Mouse (Mus musculus): ENCODE data around the gene Fmn2.
A peak's percentile ranks its signal among the peaks of the same experiment; 100 is the strongest.

Gene Fmn2

DNA sequence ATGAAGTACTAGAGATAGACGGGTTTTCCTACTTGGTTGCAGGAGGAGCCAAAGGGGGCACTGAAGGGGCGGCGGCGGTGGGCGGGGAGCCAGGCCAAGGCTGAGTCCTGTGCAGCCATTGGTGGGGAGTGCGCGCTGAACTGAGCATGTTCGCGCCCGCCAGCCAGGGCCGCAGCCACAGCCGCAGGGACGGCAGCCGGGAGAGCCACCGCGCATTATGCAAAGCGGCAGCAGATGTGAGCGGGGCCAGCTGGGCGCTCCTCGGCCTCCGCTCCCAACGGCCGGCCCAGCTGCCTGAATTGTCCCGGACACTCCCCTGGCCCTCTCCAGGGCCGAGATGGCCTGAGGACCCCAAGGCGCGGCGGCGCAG, at the start of gene Fmn2:
Fmn2 (plus strand) TSS at position 165 of the 370 bp plus-strand sequence.
- peak in 1 of 2 experiments; percentile 20 for DNase-seq (ENCODE audit: low spot score in 2 of 2)

DNA sequence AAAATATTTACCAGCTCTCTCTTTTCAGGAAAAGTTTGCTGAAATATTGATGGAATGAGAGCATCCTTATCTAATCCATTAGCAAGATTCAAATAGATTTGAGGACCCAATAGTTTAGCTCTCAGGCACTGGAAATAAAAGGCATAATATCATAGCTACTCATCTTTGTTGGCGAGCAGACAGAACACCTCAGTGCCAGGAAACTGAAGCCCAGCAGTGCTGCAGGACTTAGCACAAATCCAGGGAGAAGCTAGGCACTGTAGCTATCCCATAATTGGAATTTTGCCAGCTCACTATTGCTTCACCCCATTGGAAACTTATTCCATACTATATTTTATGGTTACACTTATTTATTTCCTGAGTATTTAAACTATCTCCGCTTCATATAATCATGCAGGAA, 46.5 kb upstream of the Fmn2 start:
- DNase-seq (ENCODE audit: low spot score in 2 of 2) = no peak

DNA sequence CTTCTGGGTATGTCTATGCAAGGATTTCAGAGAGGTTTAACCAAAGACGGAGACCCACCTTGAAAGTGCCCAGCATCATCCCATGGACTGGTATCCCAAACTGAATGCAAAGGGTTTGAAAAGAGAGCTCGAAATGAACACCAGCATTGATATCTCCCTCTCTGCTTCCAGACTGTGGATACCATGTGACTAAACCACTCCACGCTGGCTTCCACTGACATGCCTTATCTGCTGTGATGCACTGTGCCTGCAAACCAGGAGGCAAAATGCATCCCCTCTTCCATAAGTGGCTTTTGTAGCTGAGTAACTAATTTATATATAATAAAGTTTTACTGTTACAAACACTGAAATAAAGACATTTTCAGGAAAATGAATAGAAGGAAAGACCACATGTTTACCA, 36.2 kb upstream of the Fmn2 start:
- no peak for DNase-seq (ENCODE audit: low spot score in 2 of 2)

DNA sequence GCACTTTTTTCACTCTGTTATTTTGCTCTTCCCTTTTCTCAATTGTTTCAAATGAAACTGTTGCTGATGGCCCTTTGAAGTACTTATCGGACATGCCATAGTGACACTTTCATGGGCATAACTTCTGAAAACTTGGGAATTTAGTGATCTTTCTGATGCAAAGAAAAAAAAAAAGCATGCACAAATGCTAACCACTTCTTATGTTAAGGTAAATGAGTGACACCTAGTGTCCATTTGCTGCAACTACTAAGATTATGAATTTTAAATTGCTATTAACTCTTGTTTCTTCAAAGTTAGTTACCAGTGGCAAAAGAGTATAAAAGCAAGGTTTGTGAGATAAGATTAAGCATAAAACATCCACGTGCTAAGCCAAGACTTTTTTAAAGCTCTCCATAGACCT, 35.4 kb upstream of the Fmn2 start:
- DNase-seq (ENCODE audit: low spot score in 2 of 2) = no peak

DNA sequence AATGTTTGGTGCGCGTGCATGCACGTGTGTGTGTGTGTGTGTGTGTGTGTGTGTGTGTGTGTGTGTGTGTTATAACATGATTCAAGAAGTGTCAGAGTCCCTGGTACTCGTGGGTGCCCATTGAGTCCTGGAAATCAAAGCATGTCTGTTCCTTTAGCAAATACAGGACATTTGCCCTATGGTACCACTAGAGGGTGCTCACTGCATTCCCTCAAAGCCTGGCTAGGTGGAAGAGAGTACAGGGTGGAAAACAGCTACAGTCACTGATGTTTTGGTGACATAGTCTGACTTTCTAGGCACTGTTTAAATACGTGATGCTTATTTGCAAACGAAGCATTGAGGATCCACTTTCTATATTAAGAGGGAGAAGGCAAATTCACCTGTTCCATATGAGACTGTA, 31.9 kb upstream of the Fmn2 start:
- DNase-seq (ENCODE audit: low spot score in 2 of 2) = peak in 1 of 2 experiments; percentile 2

DNA sequence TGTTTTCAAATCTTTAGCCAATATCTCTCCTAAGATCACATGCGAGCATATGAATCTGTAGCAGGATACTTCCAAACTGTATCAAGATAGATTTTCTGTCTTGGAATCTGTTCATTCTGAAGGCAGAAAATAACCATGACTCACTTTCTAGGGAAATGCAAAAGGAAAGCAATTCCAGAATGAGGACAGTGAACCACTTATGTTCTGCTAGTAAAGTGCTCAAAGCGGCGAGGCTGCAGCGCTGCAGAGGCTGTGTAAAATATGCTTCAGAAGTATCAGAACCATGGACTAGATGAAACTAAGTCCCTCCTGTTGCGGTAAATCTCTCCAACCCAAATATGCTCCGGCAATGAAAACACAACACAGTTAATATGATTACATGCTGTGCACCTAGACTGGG, 19.1 kb upstream of the Fmn2 start:
- DNase-seq (ENCODE audit: low spot score in 2 of 2) = no peak

DNA sequence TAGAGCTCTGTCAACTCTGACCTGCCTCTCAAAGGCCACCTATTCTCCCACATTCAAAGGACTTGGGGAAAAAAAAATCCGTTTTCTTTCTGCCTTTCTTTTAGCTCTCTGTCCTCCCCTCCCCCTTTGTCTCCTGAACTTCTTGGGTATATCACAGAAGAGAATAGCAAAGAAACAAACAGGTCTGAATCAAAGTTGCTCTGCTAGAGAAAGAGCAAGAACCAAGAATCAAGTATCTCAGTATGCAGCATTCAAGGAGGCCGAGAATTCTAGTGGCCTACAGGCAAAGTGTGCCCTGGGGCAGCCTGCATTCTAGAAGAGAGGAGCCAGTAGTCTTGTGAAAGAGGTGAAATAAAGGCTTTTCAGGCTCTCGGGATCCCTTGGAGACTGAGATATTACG, 1.6 kb upstream of the Fmn2 start:
- no peak for DNase-seq (ENCODE audit: low spot score in 2 of 2)

DNA sequence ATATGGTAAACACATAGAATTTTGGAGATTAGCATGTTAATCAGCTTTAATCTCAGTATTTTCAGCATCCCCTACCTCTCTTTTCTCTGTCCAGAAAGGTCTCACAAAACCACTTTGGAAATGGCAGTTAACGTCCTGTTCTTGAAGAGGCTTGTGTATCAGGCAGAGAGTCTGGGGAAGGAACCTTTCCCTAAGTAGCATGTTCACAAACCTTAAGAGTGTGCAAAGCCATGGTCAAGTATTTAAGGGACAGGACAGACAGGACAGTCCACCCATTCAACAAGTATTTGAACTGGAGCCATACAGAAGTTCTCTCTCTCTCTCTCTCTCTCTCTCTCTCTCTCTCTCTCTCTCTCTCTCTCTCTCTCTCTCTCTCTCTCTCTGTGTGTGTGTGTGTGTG, 614 bp upstream of the Fmn2 start:
- DNase-seq (ENCODE audit: low spot score in 2 of 2) = no peak

DNA sequence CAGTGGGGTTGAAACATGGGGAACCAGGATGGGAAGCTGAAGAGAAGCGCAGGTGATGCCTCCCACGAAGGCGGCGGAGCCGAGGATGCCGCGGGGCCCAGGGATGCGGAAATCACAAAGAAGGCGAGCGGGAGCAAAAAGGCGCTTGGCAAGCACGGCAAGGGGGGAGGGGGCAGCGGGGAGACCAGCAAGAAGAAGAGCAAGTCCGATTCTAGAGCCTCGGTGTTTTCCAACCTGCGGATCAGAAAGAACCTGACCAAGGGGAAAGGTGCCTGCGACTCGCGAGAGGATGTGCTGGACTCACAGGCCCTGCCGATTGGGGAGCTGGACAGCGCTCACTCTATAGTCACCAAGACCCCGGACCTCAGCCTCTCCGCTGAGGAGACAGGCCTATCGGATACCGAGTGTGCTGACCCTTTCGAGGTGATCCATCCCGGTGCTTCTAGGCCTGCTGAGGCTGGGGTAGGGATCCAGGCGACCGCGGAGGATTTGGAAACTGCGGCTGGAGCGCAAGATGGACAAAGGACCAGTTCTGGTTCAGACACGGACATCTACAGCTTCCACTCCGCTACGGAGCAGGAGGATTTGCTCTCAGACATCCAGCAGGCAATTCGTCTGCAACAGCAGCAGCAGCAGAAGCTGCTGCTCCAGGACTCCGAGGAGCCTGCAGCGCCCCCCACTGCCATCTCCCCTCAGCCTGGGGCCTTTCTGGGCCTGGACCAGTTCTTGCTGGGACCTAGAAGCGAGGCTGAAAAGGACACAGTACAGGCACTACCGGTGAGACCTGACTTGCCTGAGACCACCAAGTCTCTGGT, 613 bp downstream of the Fmn2 start:
- no peak for DNase-seq (ENCODE audit: low spot score in 2 of 2)

DNA sequence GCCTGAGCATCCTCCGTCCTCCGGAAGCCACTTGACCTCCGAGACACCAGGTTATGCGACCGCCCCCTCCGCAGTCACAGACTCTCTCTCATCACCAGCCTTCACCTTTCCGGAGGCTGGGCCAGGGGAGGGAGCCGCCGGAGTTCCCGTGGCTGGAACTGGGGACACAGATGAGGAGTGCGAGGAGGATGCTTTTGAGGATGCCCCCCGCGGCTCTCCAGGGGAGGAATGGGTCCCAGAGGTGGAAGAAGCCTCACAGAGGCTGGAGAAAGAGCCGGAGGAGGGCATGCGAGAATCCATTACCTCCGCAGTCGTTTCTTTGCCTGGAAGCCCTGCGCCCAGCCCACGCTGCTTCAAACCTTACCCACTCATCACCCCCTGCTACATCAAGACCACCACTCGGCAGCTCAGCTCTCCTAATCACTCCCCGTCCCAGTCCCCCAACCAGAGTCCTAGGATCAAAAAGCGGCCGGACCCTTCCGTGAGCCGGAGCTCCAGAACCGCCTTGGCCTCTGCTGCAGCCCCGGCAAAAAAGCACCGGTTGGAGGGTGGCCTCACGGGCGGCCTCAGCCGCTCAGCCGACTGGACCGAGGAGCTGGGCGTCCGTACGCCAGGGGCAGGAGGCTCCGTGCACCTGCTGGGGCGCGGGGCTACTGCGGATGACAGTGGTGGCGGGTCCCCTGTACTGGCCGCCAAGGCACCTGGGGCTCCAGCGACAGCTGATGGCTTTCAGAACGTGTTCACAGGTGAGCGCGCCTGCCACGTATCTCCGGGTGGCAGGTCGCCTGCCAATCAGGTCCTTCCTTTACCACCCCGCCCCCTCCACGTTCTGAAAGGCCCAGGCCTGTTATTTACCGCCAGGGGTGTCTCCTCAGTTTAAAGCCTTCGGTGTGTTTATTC, 1.5 kb downstream of the Fmn2 start:
- DNase-seq (ENCODE audit: low spot score in 2 of 2) = no peak

DNA sequence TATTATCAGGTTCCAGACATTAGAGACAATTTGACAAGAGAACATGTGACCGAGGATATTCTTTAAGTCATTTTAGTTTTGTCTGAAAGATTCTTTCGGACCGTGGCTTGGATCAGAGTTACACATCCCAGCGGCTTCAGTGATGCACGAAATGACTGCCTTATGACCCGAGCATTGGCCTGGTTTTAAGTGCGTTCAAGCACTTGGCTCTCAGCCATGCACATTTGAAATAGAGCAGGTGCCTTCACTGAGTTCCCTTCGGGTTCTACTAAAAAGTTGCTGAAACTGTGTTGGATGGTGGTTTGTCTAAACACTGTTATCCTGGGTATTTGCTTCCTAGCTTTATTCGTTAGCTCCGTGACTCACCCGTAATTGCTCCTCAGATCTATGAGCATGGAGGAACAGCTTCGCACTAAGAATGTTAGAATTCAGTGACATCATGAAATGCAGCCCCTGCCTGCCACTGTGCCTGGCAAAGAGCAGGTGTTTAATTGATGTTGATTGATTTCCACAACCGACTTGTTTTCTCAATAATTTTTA, 7.0 kb downstream of the Fmn2 start:
- no peak for DNase-seq (ENCODE audit: low spot score in 2 of 2)

DNA sequence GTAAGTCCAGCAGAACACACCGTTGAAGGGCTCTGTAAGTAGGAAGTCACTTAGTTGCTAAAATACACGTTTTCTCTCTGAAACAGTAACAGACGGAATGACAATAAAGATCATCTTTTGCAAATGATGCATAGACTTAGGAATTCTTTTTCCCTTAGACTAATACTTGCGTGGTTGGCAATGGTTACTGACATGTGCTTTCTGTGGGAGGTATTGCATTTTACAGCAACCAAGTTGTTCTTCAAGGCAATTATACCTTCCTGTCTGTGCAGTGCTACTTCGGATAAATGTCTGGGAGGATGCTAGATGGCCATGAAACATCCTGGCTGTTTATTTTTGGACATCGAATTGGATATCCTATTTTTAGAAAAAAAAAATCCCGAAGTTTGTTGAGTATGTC, 11.8 kb downstream of the Fmn2 start:
- DNase-seq (ENCODE audit: low spot score in 2 of 2) = no peak

DNA sequence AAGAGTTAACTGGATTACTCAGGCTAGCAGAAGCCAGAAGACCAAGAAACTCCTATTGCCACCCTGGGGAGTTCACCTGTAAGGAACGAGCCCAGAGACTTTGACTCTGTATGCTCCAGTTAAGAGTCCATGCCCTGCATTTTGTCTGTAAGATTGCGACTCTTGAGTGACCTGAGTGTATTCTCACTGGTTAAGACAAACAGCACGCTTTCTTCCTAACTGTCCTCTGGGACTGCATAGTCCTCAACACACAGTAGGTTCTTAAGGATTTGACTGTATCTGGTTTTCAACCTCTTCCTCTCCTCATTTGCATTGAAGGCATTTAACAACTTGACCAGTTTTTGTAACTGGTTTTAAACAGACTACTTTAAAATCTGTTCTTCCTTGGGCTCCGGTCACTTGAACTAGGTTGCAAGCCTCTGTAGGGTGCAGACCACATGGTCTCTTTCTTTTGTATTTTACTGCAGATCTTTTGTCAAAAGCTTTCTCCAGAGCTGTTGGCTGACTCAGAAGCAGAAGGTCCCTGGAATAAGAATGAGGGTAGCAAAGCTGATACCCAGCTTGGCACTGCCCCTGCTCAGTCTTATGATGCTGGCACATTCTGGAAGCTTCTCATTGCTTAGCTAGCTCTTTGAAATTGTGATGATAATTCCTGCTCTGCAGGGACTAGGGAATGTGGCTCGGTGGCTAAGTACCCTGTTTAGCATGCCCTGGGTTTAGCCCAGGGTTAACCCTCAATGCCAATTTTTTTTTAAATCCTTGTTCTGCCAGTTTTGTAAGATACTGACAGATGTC, 20.5 kb downstream of the Fmn2 start:
- DNase-seq (ENCODE audit: low spot score in 2 of 2) = no peak

DNA sequence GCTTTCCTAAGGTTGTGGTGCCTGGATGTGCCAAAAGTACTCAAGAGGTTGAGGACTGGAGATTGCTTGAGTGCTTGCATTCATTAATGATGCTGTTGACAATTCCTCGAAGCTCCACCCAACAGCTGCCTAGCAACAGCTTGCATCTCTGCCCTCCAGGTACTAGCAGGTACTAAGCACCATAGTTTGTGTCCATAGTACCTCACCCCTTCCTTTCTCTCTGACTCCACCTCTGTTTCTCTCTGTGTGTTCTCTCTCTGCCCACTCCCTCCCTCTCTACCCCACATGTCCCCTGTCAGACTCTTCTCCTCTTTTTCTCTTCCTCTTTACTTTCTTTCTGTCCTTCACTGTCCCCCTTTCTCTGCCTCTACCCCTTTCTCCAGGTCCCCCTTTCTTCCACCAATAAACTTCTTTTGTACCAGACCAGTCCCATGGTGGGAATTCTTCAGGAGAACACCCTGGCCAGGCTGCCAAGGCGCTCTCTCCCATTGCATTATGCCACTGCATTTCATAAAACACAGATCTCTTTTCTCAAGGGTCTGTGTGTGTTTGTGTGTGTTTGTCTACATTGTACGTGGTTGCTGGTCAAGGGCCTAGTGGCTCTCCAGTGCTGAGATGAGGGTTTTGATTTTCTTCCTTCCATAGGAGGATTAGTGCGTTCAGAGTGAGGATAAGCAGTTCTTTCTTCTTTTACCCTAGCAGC, 21.3 kb downstream of the Fmn2 start:
- DNase-seq (ENCODE audit: low spot score in 2 of 2) = no peak

DNA sequence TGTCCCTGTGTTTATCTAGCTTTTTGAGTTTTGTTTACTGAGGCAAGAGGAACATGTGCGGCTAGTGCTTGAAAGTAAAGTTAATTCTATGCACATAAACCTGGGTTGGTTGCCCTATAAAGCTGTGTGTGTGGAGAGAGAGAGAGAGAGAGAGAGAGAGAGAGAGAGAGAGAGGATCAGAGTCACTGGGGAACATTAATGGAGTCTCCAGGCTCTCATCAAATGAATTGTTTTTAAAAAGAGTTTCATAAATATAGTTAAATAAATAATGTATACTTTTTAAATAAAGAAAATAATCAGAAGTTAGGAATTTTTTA, 21.8 kb downstream of the Fmn2 start:
- no peak for DNase-seq (ENCODE audit: low spot score in 2 of 2)

DNA sequence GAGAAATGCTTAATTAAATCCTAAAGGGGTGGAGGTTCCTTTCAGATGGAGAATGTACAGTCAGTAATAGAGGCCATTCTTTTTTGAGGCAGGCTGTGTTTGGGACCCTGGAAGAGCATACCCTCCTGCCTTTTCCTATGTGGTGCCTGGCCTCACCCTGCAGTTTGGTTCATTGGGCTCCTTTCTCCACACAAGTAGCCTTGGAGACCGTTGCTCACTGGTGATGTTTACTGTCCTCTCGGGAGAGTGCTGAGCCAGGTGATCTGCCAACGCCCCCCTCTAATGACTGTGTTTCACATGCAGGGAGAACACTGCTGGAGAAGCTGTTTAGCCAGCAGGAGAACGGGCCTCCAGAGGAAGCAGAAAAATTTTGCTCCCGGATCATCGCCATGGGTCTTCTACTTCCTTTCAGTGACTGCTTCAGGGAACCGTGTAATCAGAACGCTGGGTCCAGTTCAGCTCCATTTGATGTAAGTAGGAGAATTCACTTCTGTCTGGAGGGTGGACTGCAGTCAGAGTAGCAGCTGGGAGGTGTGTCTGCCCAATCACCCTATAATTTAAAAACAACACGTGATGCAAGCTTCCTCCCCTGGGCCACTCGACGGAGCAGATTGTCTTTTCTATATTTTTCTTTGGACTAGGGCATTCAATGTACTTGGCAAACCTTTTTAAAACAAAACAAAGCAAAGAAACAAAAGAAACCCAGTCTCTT, 35.3 kb downstream of the Fmn2 start:
- DNase-seq (ENCODE audit: low spot score in 2 of 2) = no peak

DNA sequence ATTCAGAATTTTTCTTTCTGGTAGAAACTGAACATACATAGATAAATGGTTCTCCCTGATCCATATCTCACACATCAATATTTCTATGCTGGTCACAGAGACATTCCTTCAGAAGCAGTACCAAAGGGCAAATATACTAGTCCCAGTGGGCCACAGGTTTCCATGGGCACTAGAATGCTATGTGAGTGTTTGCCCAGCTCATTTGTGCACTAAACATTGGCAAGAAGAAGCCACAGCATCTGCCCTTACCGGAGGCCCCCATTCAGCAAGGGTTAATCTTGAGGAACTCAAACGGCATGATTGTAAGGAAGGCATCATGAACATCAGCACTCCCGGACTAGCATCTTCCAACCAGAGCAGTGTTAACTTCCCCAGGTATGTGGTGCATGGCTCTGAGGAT, 35.9 kb downstream of the Fmn2 start:
- DNase-seq (ENCODE audit: low spot score in 2 of 2) = no peak

DNA sequence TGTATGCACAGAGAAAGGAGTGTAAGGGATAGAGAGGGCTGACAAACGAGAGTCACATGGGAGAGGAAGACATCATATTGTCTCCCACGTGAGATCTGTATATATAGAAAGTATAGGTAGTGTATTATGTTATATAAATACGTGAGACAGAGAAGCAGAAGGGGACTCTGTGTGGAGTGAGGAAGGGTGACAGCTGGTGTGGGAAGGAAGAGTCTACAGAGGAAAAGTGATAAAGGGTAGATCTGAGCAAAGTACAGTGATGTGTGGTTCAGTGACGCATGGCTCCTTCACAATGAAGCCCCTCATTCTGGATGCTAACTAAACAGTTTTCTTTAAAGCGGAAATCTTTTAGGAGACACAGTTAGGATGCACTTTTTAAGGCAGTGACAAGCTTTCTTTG, 46.7 kb downstream of the Fmn2 start:
- no peak for DNase-seq (ENCODE audit: low spot score in 2 of 2)

DNA sequence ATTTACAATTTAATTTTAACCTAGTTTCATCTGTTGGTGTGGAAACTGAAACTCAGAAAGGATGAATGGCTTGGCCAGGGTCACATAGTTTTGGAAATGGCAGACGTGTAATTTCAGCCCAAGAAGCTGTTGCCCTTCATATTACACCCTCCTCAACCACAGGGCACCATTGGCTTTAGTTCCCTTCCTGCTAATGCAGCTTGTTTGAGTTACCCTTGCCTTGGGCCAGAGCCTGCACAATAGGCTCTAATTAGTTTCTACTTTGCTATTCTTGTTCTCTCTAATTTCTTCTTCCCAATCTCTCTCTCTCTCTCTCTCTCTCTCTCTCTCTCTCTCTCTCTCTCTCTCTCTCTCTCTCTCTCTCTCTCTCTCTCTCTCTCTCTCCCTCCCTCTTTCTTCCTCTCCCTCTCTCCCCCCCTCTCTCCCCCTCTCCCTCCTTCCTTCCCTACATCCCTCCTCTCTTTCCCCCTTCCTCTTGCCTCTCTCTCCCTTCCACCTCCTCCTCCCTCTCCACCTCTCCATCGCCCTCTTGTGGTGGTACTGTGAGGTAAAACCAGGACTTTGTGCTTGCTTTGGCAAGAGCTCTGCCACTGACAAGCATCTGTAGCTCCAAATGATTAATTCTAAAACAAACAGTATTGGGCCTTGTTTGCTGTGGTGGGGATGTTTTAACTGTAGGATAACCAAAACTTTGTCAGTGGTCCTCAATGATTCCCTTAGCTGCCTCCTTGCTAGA, 51.8 kb downstream of the Fmn2 start:
- peak; percentile 4 to 14 for DNase-seq (ENCODE audit: low spot score in 2 of 2)

DNA sequence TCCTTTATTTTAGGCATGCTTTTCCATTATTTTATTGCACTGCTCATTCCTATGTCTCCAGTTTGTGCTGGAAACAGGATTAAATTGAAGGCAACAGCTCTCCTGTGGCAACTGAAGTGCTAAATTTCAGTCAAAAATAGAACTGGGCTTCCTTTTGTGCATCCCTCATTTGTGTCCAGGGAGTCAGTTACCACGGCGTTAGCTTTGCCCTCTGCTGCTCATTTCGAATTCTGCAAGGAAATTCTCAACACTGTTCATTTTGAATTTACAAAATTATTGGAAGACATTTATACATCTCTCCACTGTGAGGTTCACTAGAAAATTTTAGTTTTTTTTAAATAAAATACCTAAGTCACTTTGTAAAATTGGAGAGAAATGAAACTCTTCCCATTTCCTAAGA, 53.8 kb downstream of the Fmn2 start:
- no peak for DNase-seq (ENCODE audit: low spot score in 2 of 2)

All from urinary bladder, postnatal 36 days (tissue).